Mouse (Mus musculus) spleen, postnatal 10 days (tissue): Measurements from ENCODE around the gene Alkbh6.

Experiments
- DNase-seq, 2 experiments: peaks; one replicate each; pipeline ENCODE4 v3.0.0; 2021 to 2022; ENCODE audit warnings: low spot score in 2 of 2

Gene Alkbh6

DNA sequence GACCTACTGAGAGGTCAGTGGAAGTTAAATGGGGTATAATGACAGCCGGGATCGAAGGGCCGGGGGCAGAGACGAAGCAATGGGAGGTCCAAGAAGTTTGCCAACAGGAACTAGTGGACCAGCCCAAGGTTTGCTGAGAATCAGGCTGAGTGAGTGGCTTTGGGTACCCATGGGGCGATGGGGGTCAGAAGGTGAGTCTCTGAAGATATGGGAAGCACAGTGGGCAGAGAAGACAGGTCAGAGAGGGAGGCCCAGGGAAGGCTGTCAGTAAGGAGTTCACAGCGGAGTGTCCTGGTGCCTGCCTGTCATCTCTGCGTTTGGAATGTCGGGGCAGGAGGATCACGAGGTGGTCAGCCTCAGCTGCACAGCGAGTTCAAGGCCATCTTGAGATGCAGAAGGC lies 19.9 kb downstream of the Alkbh6 start:
- DNase-seq, result no peak

DNA sequence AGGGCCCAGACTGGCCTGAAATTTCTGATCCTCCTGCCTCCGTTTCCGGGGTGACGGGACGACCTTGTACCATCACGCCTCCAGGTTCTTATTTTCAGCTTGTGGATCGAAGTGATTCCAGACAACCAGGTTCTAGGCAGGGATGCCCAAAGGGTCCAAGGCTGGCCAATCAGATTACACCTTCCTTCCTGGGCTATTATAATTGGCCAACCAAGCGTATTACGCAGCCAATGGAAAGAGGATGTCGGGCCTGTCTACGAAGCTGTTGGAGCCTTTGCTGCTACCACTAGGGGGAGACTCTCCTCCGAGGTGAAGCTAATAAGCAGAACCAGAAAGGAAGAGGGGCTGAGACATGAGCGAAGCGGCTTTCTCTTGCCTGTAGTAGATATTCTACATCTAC lies 23.4 kb downstream of the Alkbh6 start:
- DNase-seq, result peak in 1 of 2 experiments; percentile 80

DNA sequence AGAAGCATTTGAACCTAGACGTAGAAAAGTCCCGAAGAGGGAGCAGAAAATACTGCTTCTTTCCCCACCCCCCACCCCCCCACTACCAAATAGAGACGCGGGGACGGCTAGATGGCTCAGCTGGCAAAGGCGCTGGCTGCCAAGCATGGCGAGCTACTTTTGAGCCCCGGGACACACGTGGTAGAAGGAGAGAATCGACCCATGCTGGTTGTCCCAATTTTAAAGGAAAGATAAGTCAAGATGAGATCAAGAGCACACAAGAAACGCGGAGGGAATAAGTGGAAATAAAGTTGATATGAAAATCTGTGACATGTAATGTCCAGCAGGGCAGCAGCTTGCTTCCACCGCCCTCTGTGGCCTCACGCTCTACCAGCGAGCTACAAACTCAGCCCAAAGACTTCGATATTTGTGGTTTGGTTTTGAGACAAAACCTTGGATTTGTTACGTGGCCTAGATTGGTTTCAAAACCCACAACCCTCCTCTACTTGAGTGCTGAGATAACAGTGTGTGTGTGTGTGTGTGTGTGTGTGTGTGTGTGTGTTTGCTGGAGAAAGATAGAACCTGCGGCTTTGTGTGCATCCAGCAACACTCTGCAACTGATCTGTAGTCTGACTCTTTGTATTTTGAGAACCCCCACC lies 24.2 kb downstream of the Alkbh6 start:
- no peak for DNase-seq

DNA sequence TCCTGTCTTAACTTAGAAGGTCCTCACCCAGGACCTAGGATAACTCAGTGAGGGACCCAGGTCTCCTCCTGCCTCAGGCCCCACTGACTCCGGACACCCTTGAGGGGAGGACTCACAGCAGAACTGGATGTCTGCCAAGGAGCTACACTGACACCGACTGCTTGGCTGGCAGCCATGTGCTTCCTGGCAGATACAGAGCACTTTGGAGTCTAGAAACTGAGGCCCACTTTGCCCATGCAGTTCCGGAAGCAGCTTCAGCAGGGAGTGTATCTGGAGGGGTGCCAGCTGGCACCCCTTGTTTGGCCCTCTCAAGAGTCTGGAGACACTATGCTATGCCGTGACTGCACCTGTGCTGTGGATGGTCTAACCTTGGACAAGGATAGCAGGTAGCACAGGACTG lies 24.9 kb downstream of the Alkbh6 start:
- DNase-seq, result no peak

DNA sequence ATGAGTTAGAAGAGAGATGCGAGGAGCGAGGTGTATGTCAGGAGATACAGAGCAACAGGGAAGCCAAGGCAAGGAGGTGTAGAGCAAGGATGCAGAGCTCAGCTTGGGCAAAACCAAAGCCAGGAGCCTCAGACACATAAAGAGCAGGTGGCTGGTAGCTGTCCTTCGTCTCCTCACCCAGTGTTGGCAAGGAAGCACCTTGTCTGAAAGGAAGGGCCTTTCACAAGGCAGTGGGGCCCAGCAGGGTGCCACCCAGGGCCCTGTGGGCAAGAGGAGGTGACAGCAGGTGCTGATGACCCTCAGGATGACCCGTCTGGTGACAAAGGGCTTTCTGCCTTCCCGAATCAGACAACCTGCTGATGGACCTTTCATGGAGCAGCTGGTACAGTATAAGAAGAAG lies 26.0 kb downstream of the Alkbh6 start:
- no peak for DNase-seq

DNA sequence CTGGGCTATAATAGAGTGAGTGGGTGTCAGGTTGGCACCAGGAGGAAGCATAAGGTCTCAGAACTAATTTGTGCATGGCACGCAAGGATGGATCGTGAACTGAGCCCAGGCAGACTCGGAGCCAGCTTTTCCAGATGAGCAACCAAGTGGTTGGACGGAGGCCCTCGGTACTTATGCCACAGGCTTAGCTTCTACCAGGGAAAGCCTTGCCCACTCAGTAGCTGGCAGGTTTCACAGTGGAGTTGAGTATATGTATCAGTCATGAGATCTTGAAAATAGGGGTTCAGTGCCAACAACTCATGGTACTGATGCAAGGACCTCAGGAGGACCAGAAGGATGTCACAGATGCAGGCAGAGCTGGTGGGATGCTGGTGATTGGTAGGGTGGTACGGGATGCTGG lies 27.2 kb downstream of the Alkbh6 start:
- DNase-seq, result no peak

DNA sequence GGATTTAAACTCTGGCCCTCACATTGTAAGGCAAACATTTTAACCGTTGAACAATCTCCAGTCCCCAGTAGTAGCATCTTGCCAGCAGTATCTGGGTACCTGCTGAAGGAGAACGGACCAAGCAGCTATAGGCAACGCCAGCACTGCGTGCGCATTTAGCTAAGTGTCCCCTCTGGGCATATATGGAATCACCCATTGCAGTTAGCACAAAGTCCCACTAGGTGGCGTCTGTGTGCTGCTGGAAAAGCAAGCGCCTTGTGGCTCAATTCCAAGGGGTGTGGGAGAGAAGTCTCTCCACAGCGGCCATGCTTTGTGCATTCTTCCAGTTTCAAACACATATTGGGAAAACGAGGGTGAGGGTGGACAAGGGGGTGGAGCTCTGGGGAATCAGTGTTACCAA lies 27.9 kb downstream of the Alkbh6 start:
- DNase-seq, result peak; percentile 25 to 76

DNA sequence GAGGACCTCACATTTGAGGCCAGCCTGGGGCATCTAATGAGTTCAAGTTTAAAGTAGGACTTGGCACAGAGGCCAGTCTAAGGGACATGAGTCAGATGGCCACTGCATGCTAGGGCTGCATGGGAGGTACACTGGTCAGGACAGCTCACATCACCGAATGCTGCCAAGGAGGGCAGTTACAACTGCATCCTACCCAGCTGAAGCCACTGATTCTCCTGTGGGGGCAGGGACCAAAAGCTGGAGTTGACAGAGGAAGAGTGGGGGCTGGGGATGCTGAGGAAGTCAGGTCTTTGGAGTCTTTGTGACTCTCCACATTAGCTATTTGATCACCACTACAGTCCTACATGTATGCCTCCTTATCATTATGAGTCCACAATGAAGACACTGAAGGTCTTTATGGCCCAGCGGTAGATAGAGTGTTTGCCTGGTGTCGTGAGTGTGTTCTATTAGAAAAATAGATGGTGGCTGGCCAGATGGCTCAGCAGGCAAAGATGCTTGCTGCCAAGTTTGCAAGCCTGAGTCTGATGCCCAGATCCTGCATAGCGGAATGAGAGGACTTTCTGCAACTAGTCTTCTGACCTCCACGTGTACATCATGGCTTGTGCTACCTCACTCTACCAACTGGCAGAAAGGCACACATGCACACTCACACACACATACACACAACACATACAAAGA lies 31.1 kb downstream of the Alkbh6 start:
- DNase-seq, result no peak

DNA sequence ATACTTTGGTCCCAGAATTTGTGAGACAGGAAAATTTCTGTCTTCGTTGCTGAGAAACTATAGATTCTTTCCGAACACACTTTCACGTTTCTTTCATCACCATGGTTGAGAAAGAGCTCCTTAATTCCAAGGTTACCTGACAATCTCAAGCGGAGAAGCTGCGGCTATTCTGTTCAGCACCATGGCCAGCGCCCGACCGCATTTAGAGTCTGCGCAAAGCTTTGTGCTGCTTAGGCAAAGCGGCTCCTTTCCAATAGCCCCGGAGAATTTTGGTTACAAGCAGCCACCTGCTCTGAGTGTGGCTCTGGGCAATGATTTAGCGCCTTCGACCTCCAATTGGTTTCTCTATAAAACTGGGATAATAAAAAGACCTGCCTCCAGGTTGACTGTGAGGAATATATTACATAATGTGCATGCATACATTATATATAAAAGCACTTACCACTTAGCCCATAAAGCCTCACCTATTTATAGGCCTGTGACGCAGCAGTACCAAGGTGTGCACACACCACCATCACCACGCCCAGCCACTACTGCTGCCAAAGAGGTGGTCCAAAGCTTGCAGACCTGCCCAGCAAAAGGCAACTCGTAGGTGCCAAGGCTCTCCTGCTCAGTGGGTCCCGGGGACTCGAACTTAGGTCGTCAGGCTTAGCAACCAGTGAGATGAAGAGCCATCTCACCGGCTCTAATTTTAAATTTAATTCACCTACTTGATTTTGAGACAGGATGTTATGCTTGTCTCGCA lies 38.3 kb downstream of the Alkbh6 start:
- peak; percentile 45 to 82 for DNase-seq

DNA sequence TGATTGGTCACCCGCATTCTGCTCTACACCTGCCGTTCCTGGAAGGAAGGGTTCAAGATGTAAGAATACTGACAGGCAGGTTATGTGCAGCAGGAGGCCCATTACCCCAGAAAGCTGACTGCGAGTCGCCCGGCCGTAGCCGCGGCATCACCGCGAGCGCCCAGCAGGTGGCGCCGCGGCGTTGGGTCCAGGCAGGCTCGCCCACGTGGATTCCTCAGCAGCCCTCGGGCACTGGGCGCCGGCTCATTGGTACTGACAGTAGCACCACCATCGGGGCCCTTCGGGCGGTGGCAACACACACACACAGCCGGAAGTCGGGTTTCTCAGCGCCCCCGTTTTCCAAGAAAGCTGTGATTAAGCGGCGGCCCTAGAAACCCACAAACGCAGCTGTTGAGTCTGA lies 39.3 kb downstream of the Alkbh6 start:
- peak; percentile 33 to 70 for DNase-seq

DNA sequence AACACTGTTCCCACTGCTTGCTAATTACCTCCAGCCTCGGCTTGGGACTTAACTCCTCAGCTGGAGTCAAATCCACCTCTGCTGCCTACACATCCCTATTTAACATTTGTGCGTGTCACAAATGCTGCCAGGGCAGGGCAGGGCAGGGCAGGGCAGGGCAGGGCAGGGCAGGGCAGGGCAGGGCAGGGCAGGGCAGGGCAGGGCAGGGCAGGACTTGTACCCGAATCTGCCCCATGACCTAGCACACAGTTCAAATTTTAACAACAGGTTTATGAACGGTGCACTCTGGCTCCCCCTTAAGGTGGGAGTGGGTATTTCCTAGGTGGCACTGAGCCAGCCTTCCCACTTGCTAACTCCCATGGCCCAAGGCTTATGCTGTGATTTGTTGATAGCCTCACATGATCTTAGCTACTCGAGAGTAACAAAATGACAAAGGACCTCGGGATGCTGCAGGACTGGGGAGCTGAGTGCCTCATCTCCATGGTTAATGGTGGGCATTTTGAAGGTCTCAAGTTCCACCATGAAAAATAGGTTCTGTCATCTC lies 44.8 kb downstream of the Alkbh6 start:
- DNase-seq, result peak; percentile 41 to 67

DNA sequence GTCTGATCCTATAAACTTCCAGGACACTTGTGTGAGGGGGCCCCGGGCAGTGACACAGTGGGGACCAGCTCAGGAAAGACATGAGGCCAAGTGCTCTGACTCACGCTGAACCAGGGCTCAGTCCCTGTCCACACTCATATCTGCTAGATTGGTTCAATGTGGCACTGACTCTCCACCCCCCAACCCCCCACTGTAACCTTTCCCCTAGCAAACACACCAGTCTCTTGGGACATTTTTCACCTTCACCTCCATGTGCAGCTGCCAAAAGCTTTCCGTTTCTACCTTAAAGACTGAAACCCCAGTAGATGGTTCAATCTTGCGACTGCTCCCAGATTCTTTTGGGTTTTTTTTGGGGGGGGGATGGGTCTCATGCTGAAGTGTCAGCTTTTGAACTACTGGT lies 45.5 kb downstream of the Alkbh6 start:
- DNase-seq, result no peak

DNA sequence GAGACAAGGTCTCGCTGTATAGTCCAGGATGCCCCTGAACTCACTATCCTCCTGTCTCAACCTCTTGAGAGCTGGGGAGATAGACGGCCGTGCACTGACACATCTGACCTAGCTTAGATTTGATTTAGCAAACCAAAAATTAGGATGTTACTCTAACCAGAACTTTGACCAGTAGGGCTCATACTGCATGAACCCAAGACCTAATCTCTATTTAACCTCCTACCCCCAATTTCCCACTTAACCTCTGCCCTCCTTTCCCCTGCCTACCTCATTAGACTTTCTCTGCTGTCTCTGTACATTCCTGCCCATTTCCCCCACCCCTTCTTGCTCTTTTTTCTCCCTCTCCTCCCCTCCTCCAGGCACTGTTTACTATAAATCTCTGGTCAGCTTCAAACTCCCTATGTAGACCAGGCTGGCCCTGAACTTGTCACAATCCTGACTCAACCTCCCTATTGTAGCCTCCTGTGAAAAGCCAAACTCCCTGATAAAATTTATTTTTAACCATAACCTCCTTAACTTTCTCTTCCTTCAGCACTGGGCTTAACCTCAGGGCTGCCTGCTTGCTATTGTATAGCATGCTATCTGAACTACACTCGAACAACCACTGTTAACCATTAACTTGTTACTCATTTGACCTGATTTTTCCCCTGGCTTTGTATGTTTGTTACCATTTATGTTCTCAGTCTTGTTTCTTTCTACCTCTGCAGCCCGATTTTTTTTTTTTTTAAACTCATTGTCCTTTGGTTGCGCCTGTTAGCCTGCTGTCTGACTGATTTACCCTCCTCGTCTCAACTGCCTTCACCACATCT lies 50.1 kb downstream of the Alkbh6 start:
- no peak for DNase-seq

DNA sequence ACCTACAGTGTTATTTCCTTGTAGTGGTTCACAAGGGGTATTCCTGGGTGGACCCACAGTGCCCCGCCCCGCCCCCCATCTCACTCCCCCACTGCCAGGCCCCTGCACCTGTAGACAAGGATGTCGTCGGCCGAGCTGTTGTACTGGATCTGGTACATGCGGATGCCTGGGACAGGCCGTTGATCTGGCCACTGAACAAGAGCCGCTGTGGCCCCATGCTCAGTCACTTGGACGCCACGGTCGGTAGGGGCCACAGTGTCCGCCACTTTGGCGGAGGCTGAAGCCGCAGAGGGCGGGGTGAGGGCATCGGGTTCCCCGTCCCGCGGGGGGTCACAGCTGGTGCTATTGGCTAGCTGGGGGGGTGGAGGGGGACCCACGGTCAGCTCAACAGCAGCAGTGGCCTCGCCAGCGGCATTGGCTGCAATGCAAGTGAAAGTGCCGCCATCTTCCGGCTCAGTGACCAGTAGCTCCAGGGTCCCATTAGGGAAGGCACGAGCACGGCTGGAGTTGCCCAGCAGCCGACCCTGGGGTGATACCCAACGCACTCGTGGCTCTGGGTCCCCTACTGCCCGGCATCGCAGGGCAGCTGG lies 50.9 kb downstream of the Alkbh6 start:
- DNase-seq, result no peak

DNA sequence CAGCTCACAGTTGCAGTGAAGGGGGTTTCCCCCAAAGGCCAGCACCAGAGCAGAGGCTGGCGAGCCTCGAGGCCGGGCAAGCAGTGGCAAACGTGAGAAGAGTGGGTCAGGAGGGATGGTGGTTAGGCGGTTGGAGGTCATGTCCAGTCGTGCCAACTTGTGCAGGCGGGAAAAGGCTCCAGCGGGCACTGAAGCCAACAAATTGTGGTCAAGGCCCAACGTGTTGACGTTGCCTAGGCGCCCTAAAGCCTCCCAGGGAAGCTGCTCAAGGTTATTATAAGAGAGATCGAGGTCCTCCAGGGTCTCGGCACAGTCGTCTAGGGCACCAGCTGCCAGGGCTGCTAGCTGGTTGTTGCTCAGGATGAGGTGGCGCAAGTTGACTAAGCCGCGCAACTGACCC lies 51.5 kb downstream of the Alkbh6 start:
- DNase-seq, result no peak

DNA sequence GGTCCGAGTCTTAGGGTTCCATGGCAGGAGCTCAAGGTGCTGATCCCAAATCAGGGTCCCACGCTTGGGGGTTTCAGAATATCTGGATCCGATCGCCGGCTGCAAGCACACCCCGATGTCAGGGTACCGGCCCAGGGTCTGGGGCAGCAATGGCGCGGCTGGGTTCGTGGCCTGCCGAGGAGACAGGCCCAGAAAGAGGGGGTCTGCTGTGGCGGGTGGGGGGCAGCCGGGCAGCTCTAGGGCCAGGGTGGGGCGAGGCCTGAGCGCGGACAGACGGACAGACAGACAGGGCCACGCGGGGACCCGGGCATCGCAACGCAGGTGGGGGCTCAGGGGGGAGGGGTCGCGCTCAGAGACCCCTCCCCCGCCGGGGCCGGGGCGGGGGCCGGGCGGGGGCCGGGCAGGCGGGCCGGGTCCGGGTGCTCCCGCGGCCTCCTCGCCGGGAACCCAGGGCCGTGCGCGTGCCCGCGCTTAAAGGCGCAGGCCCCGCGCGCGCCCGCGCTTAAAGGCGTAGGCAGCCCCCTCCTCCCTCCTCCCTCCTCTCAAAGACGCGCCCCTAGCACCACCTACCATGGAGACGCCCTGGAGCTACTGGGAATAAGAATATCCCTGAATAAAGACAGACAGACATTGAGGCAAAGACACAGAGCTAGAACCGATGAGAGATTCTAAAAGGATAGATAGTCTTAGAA lies 54.3 kb downstream of the Alkbh6 start, which contains the start of gene Lrfn3:
Gene Lrfn3, minus strand, starts transcription at position 121 of the 692 bp plus-strand sequence.
- no peak for DNase-seq

DNA sequence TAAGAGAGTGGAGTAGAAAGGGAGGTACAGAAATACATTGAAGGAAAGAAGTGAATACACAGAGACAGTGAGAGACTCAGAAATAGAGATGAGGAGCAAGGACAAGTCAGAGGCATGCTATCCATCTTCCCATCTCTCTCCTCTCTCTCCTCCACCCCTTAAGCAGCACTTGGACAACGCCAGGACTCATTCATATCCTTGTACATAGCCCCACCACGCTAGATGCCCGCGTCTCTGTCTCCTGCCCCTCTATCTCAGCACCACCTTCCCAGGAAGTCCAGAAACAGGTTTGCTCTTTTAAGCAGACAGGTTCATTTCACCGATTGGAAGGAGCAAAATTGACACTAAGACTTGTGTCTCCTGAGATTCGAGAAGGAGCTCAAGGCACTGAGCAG lies 54.8 kb downstream of the Alkbh6 start:
- no peak for DNase-seq
